Mouse (Mus musculus) lung, embryonic 16.5 days (tissue): ENCODE measurements around the gene Pld1. TPM values are rescaled to one million over a fixed set of nuclear protein-coding genes. Genes with fewer than 3 reads are reported as not detected.

Experiments used
- ATAC-seq: fragments of 200-750 bp; cut with Nextera tagmentation; 2 replicates; pipeline ENCODE4 v1.8.0; 2017; ENCODE audit warnings: low read depth, mild to moderate bottlenecking, moderate library complexity
- H3K27ac ChIP-seq: fragments of 300-500 bp; sonication (generic); 2 replicates; pipeline ENCODE4 v1.5.1; 2014; ENCODE audit warnings: mild to moderate bottlenecking, control low read depth, low read length
- H3K27me3 ChIP-seq: fragments of 300-500 bp; sonication (generic); 2 replicates; pipeline ENCODE4 v1.6.1; 2014; ENCODE audit warnings: low read depth, low read length, mixed read lengths; ENCODE audit not compliant: control insufficient read depth, insufficient read depth
- H3K36me3 ChIP-seq: fragments of 300-500 bp; sonication (generic); 2 replicates; pipeline ENCODE4 v1.6.1; 2014; ENCODE audit warnings: low read length; ENCODE audit not compliant: control insufficient read depth, insufficient read depth
- H3K4me1 ChIP-seq: fragments of 300-500 bp; sonication (generic); replicated peaks from 2 replicates; pipeline ENCODE4 v1.6.1; 2014; ENCODE audit warnings: low read length, mixed read lengths; ENCODE audit not compliant: control insufficient read depth, insufficient read depth
- H3K4me2 ChIP-seq: fragments of 300-500 bp; sonication (generic); 2 replicates; pipeline ENCODE4 v1.6.1; 2014; ENCODE audit warnings: low read depth, low read length, control low read depth
- H3K4me3 ChIP-seq: fragments of 300-500 bp; sonication (generic); 2 replicates; pipeline ENCODE4 v1.5.1; 2014; ENCODE audit warnings: mild to moderate bottlenecking, low read length, control low read depth
- H3K9ac ChIP-seq: fragments of 300-500 bp; sonication (generic); 2 replicates; pipeline ENCODE4 v1.6.1; 2014; ENCODE audit warnings: low read length, control low read depth
- H3K9me3 ChIP-seq: fragments of 300-500 bp; sonication (generic); 2 replicates; pipeline ENCODE4 v1.6.1; 2016; ENCODE audit warnings: low read length; ENCODE audit not compliant: control insufficient read depth
- WGBS: fragments of 180-500 bp; shearing (Covaris S2); extraction: QIAGEN DNeasy Blood & Tissue Kit; methylation state at CpG from one replicate; pipeline ENCODE4 v1.1.7; 2014; 5-methylcytosine and 5-hydroxymethylcytosine counted together
- polyA plus RNA-seq: library from polyadenylated mRNA; unstranded; fragments of >200 nt; fragmentation: Nextera tagmentation; extraction: Ambion mirVana; gene quantifications from 2 replicates; pipeline ENCODE4 v1.2.1, GENCODE M21; 2015

The Pld1 gene
- 11.5 TPM in 2 replicates for polyA plus RNA-seq

DNA sequence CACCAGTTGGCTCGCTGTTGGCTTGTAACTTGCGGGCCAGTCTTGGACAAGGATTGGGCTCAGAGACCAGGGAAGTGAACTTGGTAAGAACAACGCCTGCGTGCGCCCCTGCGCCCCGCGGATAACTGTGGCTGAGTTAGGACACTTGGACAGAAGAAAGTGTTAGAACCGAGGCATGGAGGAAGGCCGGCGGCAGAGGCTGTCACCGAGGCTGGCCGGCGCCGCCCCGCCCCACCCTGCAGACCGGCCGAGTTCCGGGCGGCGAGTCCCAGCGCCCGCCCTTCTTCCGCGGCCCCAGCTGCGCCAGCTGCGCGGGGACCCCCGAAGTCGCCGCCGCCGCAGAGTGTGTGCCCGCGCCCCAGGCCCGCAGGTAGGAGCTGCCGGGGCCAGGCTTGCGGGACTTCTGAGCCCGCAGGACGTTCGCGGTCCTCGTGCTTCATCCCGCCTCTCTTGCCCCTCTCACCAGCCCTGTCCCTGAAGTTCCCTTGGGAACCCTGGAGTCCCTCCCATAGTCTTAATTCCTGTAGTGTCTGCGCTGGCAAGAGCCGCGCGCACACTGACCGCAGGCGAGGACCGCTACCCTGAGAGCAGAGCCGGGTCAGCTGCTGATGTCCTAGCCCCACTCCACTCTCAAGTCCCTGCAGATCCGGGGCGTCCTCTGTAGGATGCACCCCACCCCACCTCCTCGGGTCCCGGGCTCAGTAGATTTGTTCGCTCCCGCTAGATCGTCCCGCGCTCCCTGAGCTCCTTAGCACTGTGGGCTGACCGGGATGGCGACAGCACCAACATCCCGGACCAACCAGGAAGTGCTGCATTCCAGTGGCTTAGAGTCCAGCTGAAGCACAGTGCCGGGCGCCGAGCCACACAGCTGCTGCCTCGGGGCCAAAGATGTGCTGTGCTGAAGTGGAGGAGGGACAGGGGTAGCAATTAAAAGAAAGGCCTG is at the start of gene Pld1:
Gene Pld1 (plus strand): TSS at position 315 of the 943 bp plus-strand sequence.
- peak; percentile 96 for ATAC-seq
- Histone ChIP-seq H3K4me3 (peak within 1 kb of the TSS; percentile 68), H3K4me1 (peaks cover 14% of the 10 kb centered on the region), H3K27me3 (no peaks in the 10 kb centered on the region), H3K27ac (peak within 1 kb of the TSS; percentile 90), H3K9me3 (no peaks in the 10 kb centered on the region), H3K36me3 (no peaks in the 10 kb centered on the region), H3K9ac (peak within 1 kb of the TSS; percentile 79), H3K4me2 (peak within 1 kb of the TSS; percentile 95)
- WGBS = under 1% methylated on average over 51 of the region's 68 CpGs

DNA sequence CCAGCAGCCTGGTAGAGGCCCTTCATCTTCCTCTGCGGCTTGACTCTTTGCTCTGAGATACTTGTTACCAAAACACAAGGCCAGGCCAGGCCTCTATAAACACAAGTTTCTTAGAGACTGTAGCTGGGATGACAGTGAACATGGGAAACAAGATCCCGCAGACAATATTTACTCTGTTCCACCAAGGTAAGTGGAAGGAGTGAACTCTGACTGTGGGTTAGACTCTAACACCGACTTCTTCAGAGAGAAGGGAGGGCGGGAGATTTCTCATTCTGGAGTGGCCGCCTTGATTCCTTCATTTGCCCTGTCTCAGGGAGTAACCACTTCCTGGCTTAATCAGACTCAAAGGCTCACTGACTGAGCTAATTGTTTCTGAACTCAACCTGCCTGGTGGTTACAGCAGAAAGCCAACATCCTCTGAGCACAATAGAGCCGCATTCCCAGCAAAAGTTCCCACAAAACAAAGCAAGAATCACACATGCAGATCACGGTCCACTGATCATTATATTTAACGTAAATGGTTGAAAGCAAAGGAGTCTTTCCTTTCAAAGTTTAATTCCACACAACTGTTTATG is 42.1 kb upstream of the Pld1 start, which contains the start of gene Tmem212:
Gene Tmem212 (minus strand): TSS at position 51 of the 575 bp plus-strand sequence.
- H3K36me3 ChIP-seq = no peaks in the 10 kb centered on the region
- no peak within 1 kb of the TSS for H3K4me2 ChIP-seq
- H3K27me3 ChIP-seq = no peaks in the 10 kb centered on the region
- no peak within 1 kb of the TSS for H3K4me3 ChIP-seq
- no peaks in the 10 kb centered on the region for H3K9me3 ChIP-seq
- WGBS = 55% methylated on average over 8 of the region's 8 CpGs
- H3K9ac ChIP-seq = no peak within 1 kb of the TSS
- H3K27ac ChIP-seq = 0 out of 2 replicates have a peak within 1 kb of the TSS, but pooled peaks have one; percentile 37
- peaks cover 19% of the 10 kb centered on the region for H3K4me1 ChIP-seq
- no peak; the same call in 1 of the 2 replicates for ATAC-seq

- H3K4me3 ChIP-seq = no peak overlapping the region
- H3K36me3 ChIP-seq = no peaks in the 10 kb centered on the region
- 57% methylated on average over 10 of the region's 10 CpGs for WGBS
- no peak overlapping the region for H3K9ac ChIP-seq
- H3K4me1 ChIP-seq = peaks cover 19% of the 10 kb centered on the region
- H3K27ac ChIP-seq = no peak overlapping the region
- H3K27me3 ChIP-seq = no peaks in the 10 kb centered on the region
- peaks cover 2% of the 10 kb centered on the region; the same call in 1 of the 2 replicates for H3K9me3 ChIP-seq
- H3K4me2 ChIP-seq = no peak overlapping the region
- ATAC-seq = no peak
Measured at GRCm38 (mm10) chr3:27898178-27898577, 40.3 kb upstream of the Pld1 start.

- H3K4me2 ChIP-seq = no peak overlapping the region
- H3K27ac ChIP-seq = peak overlapping the region; percentile 38; the same call in 1 of the 2 replicates
- H3K4me3 ChIP-seq = no peak overlapping the region
- H3K9me3 ChIP-seq = peaks cover 2% of the 10 kb centered on the region; the same call in 1 of the 2 replicates
- 29% methylated on average over 13 of the region's 13 CpGs for WGBS
- no peaks in the 10 kb centered on the region for H3K36me3 ChIP-seq
- peak; percentile 41 for ATAC-seq
- H3K27me3 ChIP-seq = no peaks in the 10 kb centered on the region
- H3K9ac ChIP-seq = no peak overlapping the region
- peaks cover 19% of the 10 kb centered on the region for H3K4me1 ChIP-seq
Measured at GRCm38 (mm10) chr3:27899012-27899726, 39.3 kb upstream of the Pld1 start.

GRCm38 (mm10) chr3:27901846-27902245 is 36.6 kb upstream of the Pld1 start:
- WGBS = 88% methylated on average over 6 of the region's 6 CpGs
- no peaks in the 10 kb centered on the region for H3K36me3 ChIP-seq
- H3K4me1 ChIP-seq = peaks cover 24% of the 10 kb centered on the region
- H3K27me3 ChIP-seq = no peaks in the 10 kb centered on the region
- H3K9me3 ChIP-seq = peaks cover 2% of the 10 kb centered on the region; the same call in 1 of the 2 replicates
- ATAC-seq = no peak
- no peak overlapping the region for H3K27ac ChIP-seq
- no peak overlapping the region for H3K9ac ChIP-seq
- H3K4me3 ChIP-seq = no peak overlapping the region
- no peak overlapping the region for H3K4me2 ChIP-seq

DNA sequence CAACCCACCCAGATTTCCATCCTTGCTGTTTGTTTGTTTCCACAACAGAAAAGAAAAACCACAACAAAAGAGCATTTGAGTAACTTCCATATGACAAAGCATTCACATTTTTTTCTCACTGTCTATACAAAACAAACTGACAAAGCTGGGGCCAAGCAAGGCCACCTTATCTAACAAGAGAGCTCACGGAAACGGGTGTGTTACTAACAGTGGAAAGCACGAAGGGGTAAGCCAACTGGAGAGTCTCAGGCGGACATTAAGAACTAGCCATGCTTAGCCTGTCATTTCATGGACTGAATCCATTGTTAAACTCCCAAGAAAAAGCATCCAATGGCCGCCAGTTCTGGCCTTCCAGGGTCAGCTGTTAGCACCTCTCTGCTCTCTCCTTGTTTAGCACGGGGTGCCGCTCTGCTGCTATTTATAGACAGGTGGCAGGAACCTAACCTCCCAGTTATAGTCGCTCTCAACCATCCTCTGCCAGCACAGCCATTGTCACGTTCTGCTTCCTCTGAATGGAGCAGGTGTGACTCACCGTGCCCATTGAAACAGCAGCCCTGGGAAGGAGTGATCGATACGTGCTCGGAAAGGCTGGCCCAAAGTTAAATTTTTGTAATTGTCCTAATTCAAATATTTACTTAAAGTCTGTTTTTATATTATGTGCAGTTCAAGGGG is 33.7 kb upstream of the Pld1 start:
- Histone ChIP-seq H3K9me3 (peaks cover 2% of the 10 kb centered on the region; the same call in 1 of the 2 replicates), H3K36me3 (no peaks in the 10 kb centered on the region), H3K9ac (no peak overlapping the region), H3K4me2 (no peak overlapping the region), H3K27me3 (no peaks in the 10 kb centered on the region), H3K4me1 (peaks cover 9% of the 10 kb centered on the region), H3K4me3 (no peak overlapping the region), H3K27ac (no peak overlapping the region)
- WGBS = 12% methylated on average over 13 of the region's 13 CpGs
- ATAC-seq = peak; percentile 42

- Histone ChIP-seq H3K4me3 (no peak overlapping the region), H3K36me3 (no peaks in the 10 kb centered on the region), H3K9ac (no peak overlapping the region), H3K27ac (no peak overlapping the region), H3K4me1 (peaks cover 9% of the 10 kb centered on the region), H3K27me3 (no peaks in the 10 kb centered on the region), H3K4me2 (no peak overlapping the region), H3K9me3 (peaks cover 5% of the 10 kb centered on the region; the same call in 1 of the 2 replicates)
- 68% methylated on average over 7 of the region's 7 CpGs for WGBS
- ATAC-seq = peak; percentile 26; the same call in 1 of the 2 replicates
Measured at GRCm38 (mm10) chr3:27906647-27907209, 31.8 kb upstream of the Pld1 start.

GRCm38 (mm10) chr3:27907301-27907700 is 31.2 kb upstream of the Pld1 start:
- no peak for ATAC-seq
- Histone ChIP-seq H3K36me3 (no peaks in the 10 kb centered on the region), H3K4me3 (no peak overlapping the region), H3K9ac (no peak overlapping the region), H3K27ac (no peak overlapping the region), H3K4me2 (no peak overlapping the region), H3K4me1 (peaks cover 9% of the 10 kb centered on the region), H3K27me3 (no peaks in the 10 kb centered on the region), H3K9me3 (peaks cover 3% of the 10 kb centered on the region; the same call in 1 of the 2 replicates)
- WGBS = 63% methylated on average over 2 of the region's 2 CpGs
